Mouse (Mus musculus) adipose tissue, adult 10 weeks (tissue): ENCODE measurements around the gene Zfp965. TPM values are rescaled to one million over a fixed set of nuclear protein-coding genes. Genes with fewer than 3 reads are reported as not detected.

Experiments
- polyA plus RNA-seq: library from polyadenylated mRNA; stranded (reverse); fragments of 350-450 nt; fragmentation: Illumina TruSeq; extraction: RNeasy Lipid Tissue Mini Kit (QIAGEN cat#74804); gene quantifications from one replicate; pipeline ENCODE4 v1.2.3, GENCODE M21; 2014; ENCODE audit warnings: low read depth, low replicate concordance

Gene Zfp965
- 5.6 TPM for polyA plus RNA-seq

DNA sequence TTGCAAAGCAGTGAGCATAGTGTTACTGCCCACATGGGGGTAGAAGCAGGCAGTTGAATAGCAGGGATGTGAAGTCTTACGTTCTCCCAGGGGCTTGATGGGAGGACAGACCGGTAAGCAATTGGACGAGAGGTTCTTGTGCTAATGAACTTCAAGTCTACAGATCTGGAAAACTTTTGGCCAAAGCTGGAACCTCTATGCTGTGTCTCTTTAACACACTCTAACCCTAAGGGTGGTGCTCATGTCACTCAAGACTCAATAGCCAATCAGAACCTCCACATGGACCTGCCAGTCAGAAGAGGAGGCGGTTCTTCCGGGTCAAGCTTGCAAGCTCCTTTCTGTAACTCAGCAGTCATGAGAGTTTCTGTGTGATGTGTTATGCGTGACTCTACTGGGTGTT is at the start of gene Zfp965:
Zfp965 (plus strand) TSS at position 301 of the 400 bp plus-strand sequence.

GRCm38 (mm10) chr2:175435707-175436106 is 34.1 kb upstream of the Zfp965 start, which contains the start of gene Gm4724:
Gene Gm4724, minus strand, starts transcription at chr2:175435807.

Other genes starting within 250 kb of the Zfp965 start
- not detected for gene Gm14440, start 194.9 kb upstream of the Zfp965 start, polyA plus RNA-seq
- gene Gm4631, start 131.8 kb upstream of the Zfp965 start, polyA plus RNA-seq, result 13.7 TPM
- gene Zfp968, start 97.5 kb upstream of the Zfp965 start, polyA plus RNA-seq, result 5.9 TPM
- gene Gm4724, start 34.2 kb upstream of the Zfp965 start, polyA plus RNA-seq, result 19.0 TPM
- gene Gm11007, start 174.0 kb downstream of the Zfp965 start, polyA plus RNA-seq, result 25.7 TPM
- gene Zfp969, start 233.7 kb downstream of the Zfp965 start, polyA plus RNA-seq, result not detected